Comparison of ENCODE assay signal across 21 mouse cellular contexts in genomic region chr1:51114721-51115120, GRCm38 (mm10).
DNase-seq lines count a peak whose midpoint lies in the region; TF ChIP-seq lines count a peak whose summit lies in the region.
"Had no signal": no experiment of that assay in that cellular context is flagged by ENCODE, and none has a peak within 500 bp of the region (broad histone marks: within the 10 kb centered on the region; RNA-seq: fewer than 3 reads in every experiment).

No protein-coding gene starts in this region.

- H3K4me1 ChIP-seq in heart, embryonic 10.5 days: no peaks in the 10 kb centered on the region
- H3K4me1 ChIP-seq in cortical plate, adult 2 months (ENCODE audit: control insufficient read depth, insufficient read depth, low read length): peaks cover 7% of the 10 kb centered on the region; the same call in 1 of the 2 replicates
- H3K4me1 ChIP-seq: forebrain, embryonic 10.5 days; forebrain, embryonic 13.5 days; heart, embryonic 12.5 days; heart, embryonic 15.5 days; hindbrain, embryonic 12.5 days; hindbrain, embryonic 15.5 days had no signal

- no peak overlapping the region for H3K27ac ChIP-seq in heart, embryonic 10.5 days
- peak overlapping the region; percentile 73 for H3K27ac ChIP-seq in layer of hippocampus, adult 2 months
- H3K27ac ChIP-seq in cortical plate, adult 2 months (ENCODE audit: insufficient read depth, low read length): peak overlapping the region; percentile 73
- H3K27ac ChIP-seq: forebrain, embryonic 10.5 days; forebrain, embryonic 13.5 days; heart, embryonic 15.5 days; hindbrain, embryonic 12.5 days; hindbrain, embryonic 15.5 days had no signal

- peak; percentile 95 for DNase-seq in heart, adult 11 months
- no peak for DNase-seq in heart, embryonic 10.5 days (ENCODE audit: low spot score)
- no peak for DNase-seq in layer of hippocampus, adult 2 months (ENCODE audit: low spot score in 2 of 2)
- DNase-seq in layer of hippocampus, postnatal 25 days (ENCODE audit: extremely low spot score in 1 of 2, low spot score in 1 of 2): no peak
- peak; percentile 46 for DNase-seq in Muller cell, postnatal 12 days (ENCODE audit: inconsistent ontology term)
- DNase-seq in urinary bladder, postnatal 14 days (ENCODE audit: low spot score): no peak
- DNase-seq: adrenal gland, postnatal 10 days; adrenal gland, postnatal 36 days; cerebellum, adult 11-12 months; cerebellum, adult 8-10 months; cerebellum, postnatal 10 days; cerebellum, postnatal 36 days; gastrocnemius, postnatal 10 days had no signal

- TF ChIP-seq POLR2A in cortical plate, adult 2 months (IDR thresholded peaks at IDR 0.05; ENCODE audit: extremely low read depth, insufficient read depth, low read length): no peak

- H3K9me3 ChIP-seq in heart, embryonic 10.5 days: no peaks in the 10 kb centered on the region
- H3K9me3 ChIP-seq: forebrain, embryonic 10.5 days; forebrain, embryonic 13.5 days; heart, embryonic 12.5 days; heart, embryonic 15.5 days; hindbrain, embryonic 12.5 days; hindbrain, embryonic 15.5 days had no signal

- H3K36me3 ChIP-seq in heart, embryonic 10.5 days: no peaks in the 10 kb centered on the region
- H3K36me3 ChIP-seq: forebrain, embryonic 10.5 days; heart, embryonic 12.5 days; heart, embryonic 15.5 days; hindbrain, embryonic 12.5 days; hindbrain, embryonic 15.5 days had no signal

- WGBS in heart, embryonic 10.5 days: 79% methylated on average over 5 of the region's 5 CpGs

- H3K4me3 ChIP-seq in heart, embryonic 10.5 days: no peak overlapping the region
- no peak overlapping the region for H3K4me3 ChIP-seq in layer of hippocampus, adult 2 months
- H3K4me3 ChIP-seq in cortical plate, adult 2 months (ENCODE audit: insufficient read depth, low read length): no peak overlapping the region
- H3K4me3 ChIP-seq: forebrain, embryonic 10.5 days; forebrain, embryonic 13.5 days; heart, embryonic 12.5 days; heart, embryonic 15.5 days; hindbrain, embryonic 12.5 days; hindbrain, embryonic 15.5 days had no signal

- no peak for TF ChIP-seq CTCF in layer of hippocampus, adult 2 months (conservative IDR thresholded peaks at IDR 0.05)
- no peak for TF ChIP-seq CTCF in cortical plate, adult 2 months (IDR thresholded peaks at IDR 0.05; ENCODE audit: extremely low read depth, insufficient read depth, low read length)

- no peaks in the 10 kb centered on the region for H3K27me3 ChIP-seq in heart, embryonic 10.5 days (ENCODE audit: insufficient read depth, poor library complexity, severe bottlenecking)
- H3K27me3 ChIP-seq: forebrain, embryonic 13.5 days; heart, embryonic 12.5 days; heart, embryonic 15.5 days; hindbrain, embryonic 12.5 days; hindbrain, embryonic 15.5 days; Patski had no signal

Comparison
In these comparisons a context has a peak if more than half of its experiments do, and no peak if none do; other contexts are left out.
1. DNase-seq: peak in heart, adult 11 months (single experiment) and Muller cell, postnatal 12 days (single experiment); none in heart, embryonic 10.5 days (single experiment), layer of hippocampus, adult 2 months (0 of 2), layer of hippocampus, postnatal 25 days (0 of 2) and urinary bladder, postnatal 14 days (single experiment).